Mouse (Mus musculus): ENCODE data around the gene Sh3pxd2a.

GRCm38 (mm10) chr19:47280894-47281293 is 183.3 kb downstream of the Sh3pxd2a start:
- TF ChIP-seq CTCF (IDR thresholded peaks at IDR 0.05; ENCODE audit: extremely low read depth, insufficient read depth, insufficient read length, insufficient replicate concordance) (no peak), POLR2A (IDR thresholded peaks at IDR 0.05; ENCODE audit: low read depth, low read length) (no peak)
